Mouse (Mus musculus) stomach, embryonic 14.5 days (tissue): Measurements from ENCODE around the gene Chgb. TPM values are rescaled to one million over a fixed set of nuclear protein-coding genes. Genes with fewer than 3 reads are reported as not detected.

Experiments used
- ATAC-seq: fragments of 200-750 bp; cut with Nextera tagmentation; 2 replicates; pipeline ENCODE4 v1.8.0; 2017; ENCODE audit warnings: low read depth, moderate TSS enrichment; ENCODE audit not compliant: insufficient number of reproducible peaks, insufficient read depth, low FRiP score
- H3K27ac ChIP-seq: fragments of 300-500 bp; sonication (generic); 2 replicates; pipeline ENCODE4 v1.5.1; 2014; ENCODE audit warnings: mild to moderate bottlenecking, low read length, moderate library complexity, mixed read lengths
- H3K27me3 ChIP-seq: fragments of 300-500 bp; sonication (generic); 2 replicates; pipeline ENCODE4 v1.6.1; 2014; ENCODE audit warnings: low read length, control low read depth, mixed read lengths; ENCODE audit not compliant: control insufficient read depth, insufficient read depth
- H3K36me3 ChIP-seq: fragments of 300-500 bp; sonication (generic); 2 replicates; pipeline ENCODE4 v1.6.1; 2014; ENCODE audit warnings: mild to moderate bottlenecking, control low read depth, low read length, moderate library complexity, mixed read lengths; ENCODE audit not compliant: control insufficient read depth, insufficient read depth
- H3K4me1 ChIP-seq: fragments of 300-500 bp; sonication (generic); 2 replicates; pipeline ENCODE4 v1.6.1; 2014; ENCODE audit warnings: low read length, control low read depth, mixed read lengths; ENCODE audit not compliant: control insufficient read depth, insufficient read depth
- H3K4me2 ChIP-seq: fragments of 300-500 bp; sonication (generic); replicated peaks from 2 replicates; pipeline ENCODE4 v1.6.1; 2014; ENCODE audit warnings: low read depth, low read length, control low read depth
- H3K4me3 ChIP-seq: fragments of 300-500 bp; sonication (generic); 2 replicates; pipeline ENCODE4 v1.5.1; 2014; ENCODE audit warnings: low read depth, low read length, control low read depth
- H3K9ac ChIP-seq: fragments of 300-500 bp; sonication (generic); replicated peaks from 2 replicates; pipeline ENCODE4 v1.6.1; 2014; ENCODE audit warnings: low read depth, mild to moderate bottlenecking, control low read depth, low read length, moderate library complexity, mixed read lengths
- H3K9me3 ChIP-seq: fragments of 300-500 bp; sonication (generic); 2 replicates; pipeline ENCODE4 v1.6.1; 2016; ENCODE audit warnings: low read depth, low read length, control low read depth; ENCODE audit not compliant: control insufficient read depth
- WGBS: fragments of 180-500 bp; shearing (Covaris S2); extraction: QIAGEN DNeasy Blood & Tissue Kit; methylation state at CpG from one replicate; pipeline ENCODE4 v1.1.7; 2014; 5-methylcytosine and 5-hydroxymethylcytosine counted together
- polyA plus RNA-seq: library from polyadenylated mRNA; unstranded; fragments of >200 nt; fragmentation: Nextera tagmentation; extraction: Ambion mirVana; gene quantifications from 2 replicates; pipeline ENCODE4 v1.2.1, GENCODE M21; 2014

Chgb gene
- polyA plus RNA-seq = 3.4 and 6.3 TPM in 2 replicates

GRCm38 (mm10) chr2:132780978-132781377 lies at the start of gene Chgb:
Chgb (plus strand) TSS chr2:132781278.
- 13% methylated on average over 4 of the region's 4 CpGs for WGBS
- ATAC-seq = no peak
- H3K27me3 ChIP-seq = no peaks in the 10 kb centered on the region
- H3K9me3 ChIP-seq = no peaks in the 10 kb centered on the region
- no peak within 1 kb of the TSS for H3K9ac ChIP-seq
- H3K36me3 ChIP-seq = no peaks in the 10 kb centered on the region
- peak within 1 kb of the TSS; percentile 34 for H3K4me3 ChIP-seq
- no peak within 1 kb of the TSS for H3K27ac ChIP-seq
- no peaks in the 10 kb centered on the region for H3K4me1 ChIP-seq
- peak within 1 kb of the TSS; percentile 64 for H3K4me2 ChIP-seq

GRCm38 (mm10) chr2:132732940-132733339 lies 48.1 kb upstream of the Chgb start:
- Histone ChIP-seq H3K36me3 (no peaks in the 10 kb centered on the region), H3K9ac (no peak overlapping the region), H3K27ac (no peak overlapping the region), H3K4me3 (no peak overlapping the region), H3K27me3 (no peaks in the 10 kb centered on the region), H3K4me2 (no peak overlapping the region), H3K4me1 (no peaks in the 10 kb centered on the region), H3K9me3 (no peaks in the 10 kb centered on the region)
- WGBS = 64% methylated on average over 5 of the region's 5 CpGs
- ATAC-seq = no peak

GRCm38 (mm10) chr2:132733603-132734573 lies 47.2 kb upstream of the Chgb start:
- Histone ChIP-seq H3K27ac (no peak overlapping the region), H3K9ac (no peak overlapping the region), H3K4me2 (no peak overlapping the region), H3K36me3 (no peaks in the 10 kb centered on the region), H3K4me1 (no peaks in the 10 kb centered on the region), H3K9me3 (no peaks in the 10 kb centered on the region), H3K4me3 (no peak overlapping the region), H3K27me3 (no peaks in the 10 kb centered on the region)
- 89% methylated on average over 10 of the region's 10 CpGs for WGBS
- no peak for ATAC-seq

- H3K9me3 ChIP-seq = no peaks in the 10 kb centered on the region
- H3K27me3 ChIP-seq = no peaks in the 10 kb centered on the region
- no peak overlapping the region for H3K4me2 ChIP-seq
- no peak overlapping the region for H3K4me3 ChIP-seq
- 57% methylated on average over 2 of the region's 2 CpGs for WGBS
- H3K9ac ChIP-seq = no peak overlapping the region
- no peaks in the 10 kb centered on the region for H3K4me1 ChIP-seq
- no peak for ATAC-seq
- H3K36me3 ChIP-seq = no peaks in the 10 kb centered on the region
- H3K27ac ChIP-seq = no peak overlapping the region
These were observed 42.2 kb upstream of the Chgb start for GRCm38 (mm10) chr2:132738816-132739432.

GRCm38 (mm10) chr2:132741862-132742347 lies 39.2 kb upstream of the Chgb start:
- Histone ChIP-seq H3K4me1 (no peaks in the 10 kb centered on the region), H3K9me3 (no peaks in the 10 kb centered on the region), H3K4me2 (no peak overlapping the region), H3K27ac (no peak overlapping the region), H3K4me3 (no peak overlapping the region), H3K9ac (no peak overlapping the region), H3K27me3 (no peaks in the 10 kb centered on the region), H3K36me3 (no peaks in the 10 kb centered on the region)
- no peak for ATAC-seq
- 75% methylated on average over 8 of the region's 8 CpGs for WGBS

GRCm38 (mm10) chr2:132744866-132745265 lies 36.2 kb upstream of the Chgb start:
- WGBS = 90% methylated on average over 5 of the region's 5 CpGs
- Histone ChIP-seq H3K27ac (no peak overlapping the region), H3K9ac (no peak overlapping the region), H3K4me1 (no peaks in the 10 kb centered on the region), H3K36me3 (no peaks in the 10 kb centered on the region), H3K4me2 (no peak overlapping the region), H3K27me3 (no peaks in the 10 kb centered on the region), H3K9me3 (no peaks in the 10 kb centered on the region), H3K4me3 (no peak overlapping the region)
- ATAC-seq = no peak

GRCm38 (mm10) chr2:132746108-132746507 lies 35.0 kb upstream of the Chgb start:
- 76% methylated on average over 3 of the region's 3 CpGs for WGBS
- no peak overlapping the region for H3K9ac ChIP-seq
- H3K27me3 ChIP-seq = no peaks in the 10 kb centered on the region
- no peak overlapping the region for H3K27ac ChIP-seq
- H3K36me3 ChIP-seq = no peaks in the 10 kb centered on the region
- ATAC-seq = no peak
- H3K9me3 ChIP-seq = no peaks in the 10 kb centered on the region
- H3K4me1 ChIP-seq = no peaks in the 10 kb centered on the region
- H3K4me3 ChIP-seq = no peak overlapping the region
- H3K4me2 ChIP-seq = no peak overlapping the region

GRCm38 (mm10) chr2:132750726-132751125 lies 30.4 kb upstream of the Chgb start:
- no peaks in the 10 kb centered on the region for H3K9me3 ChIP-seq
- H3K4me1 ChIP-seq = no peaks in the 10 kb centered on the region
- H3K27ac ChIP-seq = no peak overlapping the region
- no peak overlapping the region for H3K4me3 ChIP-seq
- no peaks in the 10 kb centered on the region for H3K36me3 ChIP-seq
- H3K9ac ChIP-seq = no peak overlapping the region
- H3K27me3 ChIP-seq = no peaks in the 10 kb centered on the region
- H3K4me2 ChIP-seq = no peak overlapping the region
- ATAC-seq = no peak
